Mouse (Mus musculus): Measurements from ENCODE around the gene Wdr27. TPM values are rescaled to one million over a fixed set of nuclear protein-coding genes. Genes with fewer than 3 reads are reported as not detected.

Wdr27 gene
- total RNA-seq, 1 experiment = 2.0 TPM

- in situ Hi-C loops (cut with MboI; ENCODE audit: low sequenced_read_pairs in 2 of 2, unreplicated experiment in 2 of 2) = loop anchor here (10.0 kb wide), 3 partner anchors 365 to 675 kb away; no protein-coding TSS in a partner anchor
- Histone ChIP-seq H3K27ac (ENCODE audit: insufficient read depth, low read depth, low read length, poor library complexity, severe bottlenecking) (no peak overlapping the region), H3K9me3 (ENCODE audit: control insufficient read depth, insufficient read depth, low read depth, low read length) (no peaks in the 10 kb centered on the region), H3K9ac (ENCODE audit: insufficient read depth, low read depth, low read length, poor library complexity, severe bottlenecking) (no peak overlapping the region), H3K36me3 (ENCODE audit: control insufficient read depth, insufficient read depth, low read length, poor library complexity, severe bottlenecking) (no peaks in the 10 kb centered on the region), H3K4me3 (ENCODE audit: insufficient read depth in 1 of 2, low read depth in 1 of 2, low read length in 2 of 2, poor library complexity in 1 of 2, severe bottlenecking in 1 of 2) (no peak overlapping the region), H3K4me1 (ENCODE audit: control insufficient read depth in 2 of 2, insufficient read depth in 2 of 2, low read length in 2 of 2, poor library complexity in 1 of 2) (no peaks in the 10 kb centered on the region)
- no peak for TF ChIP-seq CHD2 (IDR thresholded peaks at IDR 0.05; ENCODE audit: low read depth, low read length)
- TF ChIP-seq ZC3H11A (IDR thresholded peaks at IDR 0.05; ENCODE audit: borderline replicate concordance, low read depth, low read length) = no peak
- TF ChIP-seq ZNF384 (IDR thresholded peaks at IDR 0.05; ENCODE audit: low read depth, low read length) = no peak
- no peak for TF ChIP-seq HCFC1 (IDR thresholded peaks at IDR 0.05; ENCODE audit: borderline replicate concordance, insufficient read depth, low read length)
- no peak for TF ChIP-seq MAFK (IDR thresholded peaks at IDR 0.05; ENCODE audit: insufficient read depth, low read depth, low read length)
- no peak for DNase-seq (ENCODE audit: low read depth, low spot score)
These were observed 33.6 kb downstream of the Wdr27 start for GRCm38 (mm10) chr17:14909331-14909730.

- no peaks in the 10 kb centered on the region for H3K36me3 ChIP-seq (ENCODE audit: control insufficient read depth, insufficient read depth, low read length, poor library complexity, severe bottlenecking)
- in situ Hi-C loops (cut with MboI; ENCODE audit: low sequenced_read_pairs in 2 of 2, unreplicated experiment in 2 of 2) = loop anchor here (10.0 kb wide), 3 partner anchors 362 to 672 kb away; no protein-coding TSS in a partner anchor
- no peaks in the 10 kb centered on the region for H3K9me3 ChIP-seq (ENCODE audit: control insufficient read depth, insufficient read depth, low read depth, low read length)
- no peak for DNase-seq (ENCODE audit: low read depth, low spot score)
- TF ChIP-seq CHD2 (IDR thresholded peaks at IDR 0.05; ENCODE audit: low read depth, low read length) (no peak), HCFC1 (IDR thresholded peaks at IDR 0.05; ENCODE audit: borderline replicate concordance, insufficient read depth, low read length) (no peak), ZNF384 (IDR thresholded peaks at IDR 0.05; ENCODE audit: low read depth, low read length) (no peak), MAFK (IDR thresholded peaks at IDR 0.05; ENCODE audit: insufficient read depth, low read depth, low read length) (no peak), ZC3H11A (IDR thresholded peaks at IDR 0.05; ENCODE audit: borderline replicate concordance, low read depth, low read length) (no peak)
- H3K4me1 ChIP-seq (ENCODE audit: control insufficient read depth in 2 of 2, insufficient read depth in 2 of 2, low read length in 2 of 2, poor library complexity in 1 of 2) = no peaks in the 10 kb centered on the region
- H3K9ac ChIP-seq (ENCODE audit: insufficient read depth, low read depth, low read length, poor library complexity, severe bottlenecking) = no peak overlapping the region
- no peak overlapping the region for H3K27ac ChIP-seq (ENCODE audit: insufficient read depth, low read depth, low read length, poor library complexity, severe bottlenecking)
- no peak overlapping the region for H3K4me3 ChIP-seq (ENCODE audit: insufficient read depth in 1 of 2, low read depth in 1 of 2, low read length in 2 of 2, poor library complexity in 1 of 2, severe bottlenecking in 1 of 2)
These were observed 35.8 kb downstream of the Wdr27 start for GRCm38 (mm10) chr17:14907136-14907535.

- Histone ChIP-seq H3K27ac (ENCODE audit: insufficient read depth, low read depth, low read length, poor library complexity, severe bottlenecking) (no peak overlapping the region), H3K4me1 (ENCODE audit: control insufficient read depth in 2 of 2, insufficient read depth in 2 of 2, low read length in 2 of 2, poor library complexity in 1 of 2) (no peaks in the 10 kb centered on the region), H3K9ac (ENCODE audit: insufficient read depth, low read depth, low read length, poor library complexity, severe bottlenecking) (no peak overlapping the region), H3K9me3 (ENCODE audit: control insufficient read depth, insufficient read depth, low read depth, low read length) (no peaks in the 10 kb centered on the region), H3K36me3 (ENCODE audit: control insufficient read depth, insufficient read depth, low read length, poor library complexity, severe bottlenecking) (no peaks in the 10 kb centered on the region), H3K4me3 (ENCODE audit: insufficient read depth in 1 of 2, low read depth in 1 of 2, low read length in 2 of 2, poor library complexity in 1 of 2, severe bottlenecking in 1 of 2) (no peak overlapping the region)
- in situ Hi-C loops (cut with MboI; ENCODE audit: low sequenced_read_pairs in 2 of 2, unreplicated experiment in 2 of 2) = loop anchor here (10.0 kb wide), 3 partner anchors 362 to 672 kb away; no protein-coding TSS in a partner anchor
- TF ChIP-seq HCFC1 (IDR thresholded peaks at IDR 0.05; ENCODE audit: borderline replicate concordance, insufficient read depth, low read length) = no peak
- no peak for TF ChIP-seq MAFK (IDR thresholded peaks at IDR 0.05; ENCODE audit: insufficient read depth, low read depth, low read length)
- no peak for TF ChIP-seq ZC3H11A (IDR thresholded peaks at IDR 0.05; ENCODE audit: borderline replicate concordance, low read depth, low read length)
- no peak for DNase-seq (ENCODE audit: low read depth, low spot score)
These were observed 36.3 kb downstream of the Wdr27 start for GRCm38 (mm10) chr17:14906611-14907010.

GRCm38 (mm10) chr17:14904637-14905265 lies 38.2 kb downstream of the Wdr27 start:
- Histone ChIP-seq H3K27ac (ENCODE audit: insufficient read depth, low read depth, low read length, poor library complexity, severe bottlenecking) (no peak overlapping the region), H3K4me1 (ENCODE audit: control insufficient read depth in 2 of 2, insufficient read depth in 2 of 2, low read length in 2 of 2, poor library complexity in 1 of 2) (no peaks in the 10 kb centered on the region), H3K9me3 (ENCODE audit: control insufficient read depth, insufficient read depth, low read depth, low read length) (no peaks in the 10 kb centered on the region), H3K36me3 (ENCODE audit: control insufficient read depth, insufficient read depth, low read length, poor library complexity, severe bottlenecking) (no peaks in the 10 kb centered on the region), H3K4me3 (ENCODE audit: insufficient read depth in 1 of 2, low read depth in 1 of 2, low read length in 2 of 2, poor library complexity in 1 of 2, severe bottlenecking in 1 of 2) (no peak overlapping the region), H3K9ac (ENCODE audit: insufficient read depth, low read depth, low read length, poor library complexity, severe bottlenecking) (no peak overlapping the region)
- DNase-seq (ENCODE audit: low read depth, low spot score) = peak; percentile 61
- TF ChIP-seq ZNF384 (IDR thresholded peaks at IDR 0.05; ENCODE audit: low read depth, low read length) (peak; percentile 56; the same call in 1 of the 2 replicates), ZC3H11A (IDR thresholded peaks at IDR 0.05; ENCODE audit: borderline replicate concordance, low read depth, low read length) (peak; percentile 98), CHD2 (IDR thresholded peaks at IDR 0.05; ENCODE audit: low read depth, low read length) (no peak)
- in situ Hi-C loops (cut with MboI; ENCODE audit: low sequenced_read_pairs in 2 of 2, unreplicated experiment in 2 of 2) = loop anchor here (10.0 kb wide), 3 partner anchors 360 to 670 kb away; no protein-coding TSS in a partner anchor

Data from ES-E14 (cell line).